Mouse (Mus musculus) c-Kit-negative CD71-positive TER-119-positive erythroid progenitor cells, embryonic 14.5 days (primary cell): ENCODE measurements around the gene D430019H16Rik.

ENCODE experiments used
- DNase-seq: peaks from one replicate; pipeline ENCODE4 v3.0.0-alpha.2; 2013; ENCODE audit warnings: low read depth, low spot score

D430019H16Rik gene

DNA sequence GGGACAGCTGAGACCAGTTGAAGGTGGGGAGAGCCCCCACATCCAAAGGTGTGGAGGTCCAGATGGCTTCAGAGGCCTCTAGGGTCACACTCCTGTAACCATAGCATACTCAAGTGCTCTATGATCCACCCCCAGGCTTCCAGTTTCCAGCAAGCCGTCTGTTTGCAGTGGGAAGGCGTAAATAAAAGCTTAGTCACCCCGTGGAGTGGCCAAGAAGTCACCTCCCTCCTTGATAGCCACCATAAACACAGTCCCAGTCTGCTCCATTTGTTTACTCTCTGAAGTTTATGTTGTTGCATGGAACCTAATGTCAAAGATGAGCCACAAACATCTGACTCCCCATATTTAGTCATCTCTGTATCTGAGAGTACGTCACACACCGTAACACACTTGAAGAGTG lies 83.5 kb downstream of the D430019H16Rik start:
- DNase-seq, result no peak

DNA sequence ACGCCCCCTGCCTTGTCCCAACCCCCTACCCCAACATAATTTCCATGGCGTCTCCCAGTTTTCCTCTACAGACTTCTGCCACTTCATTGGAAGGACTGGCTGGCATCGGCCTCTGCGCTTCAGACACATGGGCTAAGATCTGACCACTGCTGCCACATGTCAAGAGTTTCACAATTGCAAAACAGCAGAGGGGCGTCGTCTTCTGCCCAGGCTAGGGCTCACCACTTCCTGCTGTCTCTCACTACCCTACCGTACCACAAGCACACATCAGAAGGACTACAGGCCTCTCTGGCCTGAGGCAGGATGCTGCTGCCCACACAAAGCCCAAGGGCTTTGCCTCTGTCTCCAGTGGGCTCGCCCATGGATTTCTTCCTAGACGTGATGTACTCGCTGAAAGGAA lies 86.0 kb downstream of the D430019H16Rik start:
- no peak for DNase-seq

DNA sequence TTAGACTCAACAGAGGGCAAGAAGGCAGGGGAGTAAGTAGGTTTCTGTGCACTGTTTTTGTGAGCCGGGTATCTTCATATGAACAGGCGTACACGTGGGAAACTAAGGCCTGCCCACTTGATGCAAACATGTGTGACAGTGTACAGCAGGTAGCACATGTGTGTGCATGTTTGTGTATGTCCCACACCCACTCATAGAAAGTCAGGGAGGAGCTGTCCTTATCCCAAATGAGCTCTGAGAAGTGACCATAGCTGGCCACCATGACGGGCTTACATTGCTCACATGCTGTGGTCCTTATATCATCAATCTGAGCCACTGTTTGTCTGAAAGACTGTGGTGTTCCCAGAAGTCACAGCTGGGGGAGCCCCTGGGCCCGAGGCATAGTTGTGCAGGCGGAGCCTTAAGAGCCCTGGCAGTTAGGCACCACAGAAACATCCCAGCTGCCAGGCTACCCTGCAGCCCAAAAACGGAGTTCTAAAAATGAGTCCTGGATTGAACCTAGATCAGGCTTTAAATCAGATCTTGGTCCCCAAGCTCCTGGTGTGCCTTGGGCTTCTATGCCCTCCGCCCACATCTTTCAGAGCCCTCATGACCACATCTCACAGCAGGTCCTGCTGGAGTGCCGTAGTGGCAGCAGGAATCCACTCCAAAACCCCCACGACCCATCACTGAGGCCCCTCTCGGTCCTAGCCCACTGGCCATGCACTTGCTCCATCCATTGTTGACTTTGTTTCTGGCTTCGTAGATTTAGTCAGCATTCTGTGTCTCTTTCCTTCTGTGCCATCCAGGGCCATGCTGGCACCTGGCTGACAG lies 88.1 kb downstream of the D430019H16Rik start:
- DNase-seq, result no peak

DNA sequence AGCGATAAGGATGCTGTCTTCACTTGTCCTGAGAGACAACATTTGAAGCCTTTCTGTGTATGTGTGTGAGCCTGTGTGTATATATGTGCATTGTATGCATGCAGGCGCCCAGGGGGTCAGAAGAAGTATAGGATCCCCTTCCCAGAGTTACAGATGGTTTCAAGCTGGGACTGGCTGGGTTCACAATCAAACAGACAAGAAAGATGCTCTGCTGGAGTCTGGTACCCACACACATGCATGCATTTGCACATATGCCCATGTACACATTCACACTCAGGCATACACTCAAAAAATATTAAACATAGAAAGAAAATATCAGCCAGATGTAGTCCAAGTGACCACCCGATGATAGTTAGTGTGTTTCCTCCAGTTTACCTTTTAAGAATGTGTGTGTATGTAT lies 88.9 kb downstream of the D430019H16Rik start:
- DNase-seq, result no peak
